Mouse (Mus musculus): ENCODE data around the gene Wee1.
"Not testable (repeated sequence)": the region's sequence is repeated elsewhere in the genome, so short reads cannot be mapped to it uniquely, and the experiment has no call there.

Gene Wee1

GRCm38 (mm10) chr7:110122565-110123422 is 948 bp downstream of the Wee1 start:
- DNase-seq: peak; percentile 74

- DNase-seq: peak; percentile 23
Observed at GRCm38 (mm10) chr7:110123844-110124555, 2.2 kb downstream of the Wee1 start.

- DNase-seq: no peak
Observed at GRCm38 (mm10) chr7:110128566-110128965, 6.7 kb downstream of the Wee1 start.

GRCm38 (mm10) chr7:110132272-110132671 is 10.4 kb downstream of the Wee1 start:
- not testable (repeated sequence) for DNase-seq

GRCm38 (mm10) chr7:110133988-110134387 is 12.1 kb downstream of the Wee1 start:
- DNase-seq: no peak

GRCm38 (mm10) chr7:110138538-110138937 is 16.7 kb downstream of the Wee1 start:
- DNase-seq: peak; percentile 19

GRCm38 (mm10) chr7:110143863-110144262 is 22.0 kb downstream of the Wee1 start:
- DNase-seq: no peak

- DNase-seq: no peak
Observed at GRCm38 (mm10) chr7:110152891-110153290, 31.0 kb downstream of the Wee1 start.

GRCm38 (mm10) chr7:110156712-110157260 is 34.9 kb downstream of the Wee1 start:
- DNase-seq: peak; percentile 6

GRCm38 (mm10) chr7:110157261-110157910 is 35.5 kb downstream of the Wee1 start:
- peak; percentile 19 for DNase-seq

GRCm38 (mm10) chr7:110158073-110158472 is 36.2 kb downstream of the Wee1 start:
- no peak for DNase-seq

GRCm38 (mm10) chr7:110160109-110160508 is 38.3 kb downstream of the Wee1 start:
- not testable (repeated sequence) for DNase-seq

- DNase-seq: no peak
Observed at GRCm38 (mm10) chr7:110160601-110161000, 38.8 kb downstream of the Wee1 start.

GRCm38 (mm10) chr7:110163024-110163423 is 41.2 kb downstream of the Wee1 start:
- DNase-seq: peak; percentile 27

GRCm38 (mm10) chr7:110164103-110164681 is 42.3 kb downstream of the Wee1 start:
- DNase-seq: peak; percentile 89

GRCm38 (mm10) chr7:110164712-110165122 is 42.9 kb downstream of the Wee1 start:
- DNase-seq: peak; percentile 94

- DNase-seq: no peak
Observed at GRCm38 (mm10) chr7:110166233-110166632, 44.4 kb downstream of the Wee1 start.

- DNase-seq: no peak
Observed at GRCm38 (mm10) chr7:110179208-110179607, 57.4 kb downstream of the Wee1 start.

GRCm38 (mm10) chr7:110180613-110181012 is 58.8 kb downstream of the Wee1 start:
- DNase-seq: no peak

GRCm38 (mm10) chr7:110181446-110181845 is 59.6 kb downstream of the Wee1 start:
- no peak for DNase-seq

GRCm38 (mm10) chr7:110184608-110185007 is 62.8 kb downstream of the Wee1 start:
- no peak for DNase-seq

- DNase-seq: no peak
Observed at GRCm38 (mm10) chr7:110189951-110190350, 68.1 kb downstream of the Wee1 start.
